Mouse (Mus musculus): ENCODE results near the gene Pop7. TPM values are rescaled to one million over a fixed set of nuclear protein-coding genes. Genes with fewer than 3 reads are reported as not detected.

Pop7 gene
- total RNA-seq, 2 experiments from 2014 or later: 8.9 to 10.8 TPM

DNA sequence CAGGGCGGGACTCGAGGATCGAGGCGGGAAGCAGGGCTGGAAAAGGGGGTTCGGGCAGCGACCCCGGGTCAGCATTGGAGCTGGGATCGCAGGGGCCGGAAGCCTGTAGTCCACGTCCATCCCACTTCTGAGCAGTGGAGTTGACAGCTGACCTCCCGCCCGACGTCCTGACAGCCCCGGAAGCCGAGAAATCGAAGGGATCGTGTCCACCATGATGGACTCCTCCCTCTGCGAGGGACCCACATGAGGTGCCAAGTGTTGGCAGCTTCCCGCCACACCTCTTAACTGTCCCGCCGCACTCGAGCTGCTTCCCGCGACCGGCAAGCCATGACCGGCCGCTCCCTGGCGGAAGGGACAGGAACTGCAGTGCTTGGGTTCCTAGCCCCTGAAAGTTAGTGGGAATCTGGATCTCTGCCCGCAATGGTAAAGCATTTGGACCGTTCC lies 371 bp upstream of the Pop7 start:
- peak; percentile 84 for DNase-seq (ENCODE audit: low spot score)

- DNase-seq (ENCODE audit: low spot score): no peak
Observed at GRCm38 (mm10) chr5:137500186-137500585, 2.1 kb downstream of the Pop7 start.

DNA sequence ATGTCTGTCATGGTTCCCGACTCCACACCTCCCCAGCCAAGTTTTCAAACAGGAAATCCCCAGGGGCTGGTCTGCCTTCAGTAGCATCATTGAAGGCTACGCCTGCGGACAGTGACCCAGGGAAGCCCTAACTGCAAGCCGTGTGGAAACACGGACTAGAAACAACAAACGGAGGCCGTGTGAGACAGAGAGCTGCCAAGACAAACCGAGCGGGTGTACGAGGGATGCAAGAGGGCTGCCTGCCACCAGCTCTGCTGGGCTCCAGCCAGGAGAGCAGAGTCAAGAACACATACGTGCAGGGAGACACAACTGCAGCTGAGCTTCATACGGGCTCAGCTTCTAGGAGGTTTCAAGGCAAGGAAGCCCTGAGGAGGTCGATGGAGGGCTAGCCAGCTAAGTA lies 8.5 kb downstream of the Pop7 start:
- DNase-seq (ENCODE audit: low spot score): no peak

DNA sequence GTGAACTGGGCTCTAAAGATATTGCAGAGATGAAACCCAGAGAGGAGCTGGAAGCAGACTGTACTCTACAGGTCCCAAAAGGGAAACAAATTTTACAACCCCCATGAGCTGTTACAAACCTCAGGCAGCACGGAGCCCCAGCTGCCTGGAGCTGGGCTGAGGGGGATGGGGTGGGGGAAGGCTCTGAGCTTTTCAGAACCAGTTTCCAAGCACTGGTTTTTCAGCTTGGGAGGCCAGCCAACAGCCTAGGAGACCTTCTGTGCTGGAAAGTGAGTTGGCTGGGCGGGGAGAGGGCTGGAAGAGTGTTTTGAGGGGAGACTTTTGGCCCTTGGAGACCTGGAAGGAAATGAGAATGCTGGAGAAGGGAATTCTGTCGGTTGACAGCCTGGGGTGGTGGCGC lies 10.8 kb downstream of the Pop7 start:
- peak; percentile 57 for DNase-seq (ENCODE audit: low spot score)

DNA sequence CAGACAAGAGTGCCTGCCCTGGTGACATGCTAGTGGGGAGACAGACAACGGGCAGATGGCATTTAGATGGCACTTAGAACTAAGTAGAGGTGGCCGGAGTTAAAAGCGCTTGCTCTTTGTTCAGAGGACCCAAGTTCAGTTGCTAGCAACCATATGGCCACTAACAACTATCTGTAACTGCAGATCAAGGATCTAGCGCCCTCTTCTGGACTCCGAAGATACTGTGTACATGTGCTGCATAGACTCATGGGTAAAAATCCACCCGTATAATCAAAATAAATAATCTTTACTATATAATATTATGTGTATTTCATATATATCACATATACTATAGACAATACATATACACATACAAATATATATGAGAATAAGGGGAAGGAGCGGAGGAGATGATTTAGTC lies 14.7 kb downstream of the Pop7 start:
- DNase-seq (ENCODE audit: low spot score): no peak

DNA sequence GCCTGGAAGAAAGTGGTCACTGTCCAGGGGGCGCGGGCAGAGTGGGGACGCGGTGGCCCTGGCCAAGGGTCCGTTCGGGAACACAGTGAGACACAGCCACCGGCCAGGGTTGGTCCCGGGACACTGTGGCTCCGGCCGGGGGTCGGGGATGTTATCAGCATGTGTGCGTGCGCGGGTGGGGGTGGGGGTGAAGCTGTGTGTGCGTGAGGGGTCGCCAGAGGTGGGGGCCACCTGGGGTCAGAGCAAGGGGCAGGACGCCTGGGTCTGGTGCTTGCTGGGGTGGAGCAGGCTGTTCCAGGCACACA lies 16.5 kb downstream of the Pop7 start:
- no peak for DNase-seq (ENCODE audit: low spot score)

- DNase-seq (ENCODE audit: low spot score): no peak
Observed at GRCm38 (mm10) chr5:137485071-137485850, 17.1 kb downstream of the Pop7 start.

DNA sequence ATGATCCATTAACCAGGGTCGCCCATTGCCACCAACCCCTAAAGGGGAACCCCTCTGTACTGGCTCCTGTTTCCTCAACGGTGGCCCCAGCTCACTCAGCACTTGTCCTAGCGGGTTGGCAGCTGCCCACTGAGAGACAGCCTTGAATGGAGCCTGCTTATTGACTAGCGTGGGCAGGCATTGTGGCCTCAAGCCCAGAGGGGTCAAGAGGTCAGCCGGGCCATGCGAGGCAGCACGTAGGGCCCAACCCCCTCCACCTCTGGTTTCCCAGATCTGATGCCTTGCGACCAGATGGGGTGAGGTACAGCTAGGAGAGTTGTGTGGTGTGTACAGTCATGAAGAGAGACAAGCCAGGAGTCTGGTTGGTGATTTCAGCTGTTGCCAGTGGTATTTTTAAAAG lies 20.4 kb downstream of the Pop7 start:
- no peak for DNase-seq (ENCODE audit: low spot score)

DNA sequence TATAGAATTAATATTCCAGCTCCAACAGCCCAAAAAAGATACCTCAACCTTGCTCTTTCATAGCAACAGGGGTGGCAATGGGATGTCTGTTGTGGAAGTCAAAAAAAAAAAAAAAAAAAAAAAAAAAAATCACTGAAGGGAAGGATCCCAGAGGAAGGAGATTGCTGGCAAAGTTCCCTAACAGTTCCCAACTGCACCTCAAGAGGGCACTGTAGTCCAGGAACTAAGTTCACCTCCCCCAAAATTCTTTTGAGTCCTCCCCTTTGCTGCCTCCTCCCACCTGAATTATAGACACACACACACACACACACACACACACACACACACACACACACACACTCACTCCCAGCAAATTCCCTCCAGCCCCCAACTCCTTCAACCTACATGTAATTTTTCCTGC lies 21.2 kb downstream of the Pop7 start:
- peak; percentile 84 for DNase-seq (ENCODE audit: low spot score)

- DNase-seq (ENCODE audit: low spot score): no peak
Observed at GRCm38 (mm10) chr5:137476964-137477363, 25.4 kb downstream of the Pop7 start, which contains the start of gene Zan. Gene Zan, minus strand, starts transcription at chr5:137477064.

- DNase-seq (ENCODE audit: low spot score): no peak
Observed at GRCm38 (mm10) chr5:137474351-137474750, 28.0 kb downstream of the Pop7 start.

- DNase-seq (ENCODE audit: low spot score): no peak
Observed at GRCm38 (mm10) chr5:137472252-137472904, 29.9 kb downstream of the Pop7 start.

DNA sequence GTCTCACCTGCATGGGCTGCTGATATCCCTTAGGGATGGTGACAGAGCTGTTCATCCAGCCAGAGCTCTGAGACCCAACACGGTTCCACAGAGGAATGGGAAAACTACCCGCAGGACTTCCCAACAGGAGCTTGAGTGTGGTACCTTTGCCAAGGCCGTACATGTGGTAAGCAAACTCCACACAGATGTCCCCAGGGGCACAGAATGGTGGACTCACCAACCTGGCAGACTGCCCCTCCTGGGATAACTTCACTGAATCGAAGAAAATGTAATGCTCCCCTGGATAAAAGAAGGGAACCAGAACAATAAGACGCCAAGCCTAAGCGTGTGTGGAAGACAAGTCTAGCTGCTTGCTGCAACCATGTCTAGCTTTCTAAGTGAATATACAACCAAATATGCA lies 35.4 kb downstream of the Pop7 start:
- no peak for DNase-seq (ENCODE audit: low spot score)

DNA sequence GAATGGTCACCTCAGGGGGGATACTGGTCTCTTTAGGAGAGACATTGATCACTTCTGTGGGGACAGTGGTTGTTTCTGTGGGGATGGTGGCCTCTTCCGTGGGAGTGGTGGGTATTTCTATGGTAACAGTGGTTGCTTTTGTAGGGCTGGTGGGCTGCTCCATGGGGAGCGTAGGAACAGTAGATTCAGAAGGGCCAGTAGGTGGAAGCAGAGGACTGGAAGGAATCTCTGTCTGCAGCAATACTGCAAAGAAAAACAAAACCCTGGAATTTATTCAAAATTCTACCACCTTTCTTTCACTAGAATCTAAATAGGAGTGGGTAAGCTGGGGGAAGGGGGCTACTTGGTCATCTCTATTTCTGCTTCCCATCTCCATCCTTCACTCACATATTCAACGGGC lies 37.3 kb downstream of the Pop7 start:
- no peak for DNase-seq (ENCODE audit: low spot score)

GRCm38 (mm10) chr5:137455866-137456591 lies 46.3 kb downstream of the Pop7 start:
- no peak for DNase-seq (ENCODE audit: low spot score)

DNA sequence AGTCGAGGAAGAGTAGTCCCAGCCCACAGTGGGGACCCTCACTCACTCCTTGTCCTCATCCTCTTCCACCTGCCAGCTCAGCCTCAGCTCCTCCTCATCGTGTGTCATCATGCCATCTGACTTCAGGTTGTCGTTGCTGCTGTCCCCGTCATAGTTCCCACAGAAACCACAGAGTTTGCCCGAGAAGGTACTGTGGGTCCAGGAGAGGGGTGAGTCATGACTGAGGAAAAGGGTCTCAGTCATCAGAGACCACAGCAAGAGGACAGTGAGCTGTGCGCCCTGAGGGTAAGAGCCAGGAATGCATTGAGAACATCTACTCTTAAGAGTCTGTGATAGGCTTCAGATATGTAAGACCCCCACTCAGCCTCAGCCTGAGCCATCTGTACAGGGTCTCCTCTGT lies 47.1 kb downstream of the Pop7 start:
- no peak for DNase-seq (ENCODE audit: low spot score)

Small RNA genes within 50 kb of the gene (microRNA-seq; reads per million reads assigned to microRNA genes)
- not detected for gene Mir6418

Other genes starting within 250 kb of the Pop7 start
- 10 to 100 TPM; 25.0 to 27.7 TPM for gene Ache, start 215.0 kb downstream of the Pop7 start, total RNA-seq (2021)
- gene Ufsp1, start 207.9 kb downstream of the Pop7 start, total RNA-seq (2021): 10 to 100 TPM; 19.1 to 20.8 TPM
- 10 to 100 TPM; 29.6 to 40.8 TPM for gene Srrt, start 194.8 kb downstream of the Pop7 start, total RNA-seq (2021)
- gene Trip6, start 188.1 kb downstream of the Pop7 start, total RNA-seq (2021): 1 to 10 TPM; 2.2 to 4.4 TPM
- gene Slc12a9, start 168.9 kb downstream of the Pop7 start, total RNA-seq (2021): 1 to 10 TPM; 2.0 to 2.2 TPM
- 10 to 100 TPM in 1 of 2 experiments, 1 to 10 TPM in 1; 8.2 to 14.4 TPM for gene Ephb4, start 152.4 kb downstream of the Pop7 start, total RNA-seq (2021)
- gene Zan, start 25.5 kb downstream of the Pop7 start, total RNA-seq (2021): under 1 TPM in 1 of 2 experiments, not detected in 1; 0.07 TPM
- gene Gigyf1, start 16.0 kb upstream of the Pop7 start, total RNA-seq (2021): 10 to 100 TPM; 19.9 to 23.5 TPM
- not detected for gene Epo, start 30.7 kb upstream of the Pop7 start, total RNA-seq (2021)
- 100 to 1,000 TPM; 111 to 134 TPM for gene Gnb2, start 31.0 kb upstream of the Pop7 start, total RNA-seq (2021)
- not detected for gene Actl6b, start 51.0 kb upstream of the Pop7 start, total RNA-seq (2021)
- gene Tfr2, start 67.3 kb upstream of the Pop7 start, total RNA-seq (2021): under 1 TPM in 1 of 2 experiments, not detected in 1; 0.36 TPM
- gene Mospd3, start 98.5 kb upstream of the Pop7 start, total RNA-seq (2021): 1 to 10 TPM; 8.8 to 8.9 TPM
- gene Pcolce, start 111.3 kb upstream of the Pop7 start, total RNA-seq (2021): 10 to 100 TPM; 31.2 to 44.1 TPM
- gene Fbxo24, start 126.5 kb upstream of the Pop7 start, total RNA-seq (2021): under 1 TPM in 1 of 2 experiments, not detected in 1; 0.21 TPM
- gene Lrch4, start 126.6 kb upstream of the Pop7 start, total RNA-seq (2021): 10 to 100 TPM; 15.0 to 18.0 TPM
- 1 to 10 TPM; 1.0 to 2.2 TPM for gene Gm20605, start 126.7 kb upstream of the Pop7 start, total RNA-seq (2021)
- 1 to 10 TPM; 2.6 to 3.0 TPM for gene Sap25, start 138.8 kb upstream of the Pop7 start, total RNA-seq (2021)
- under 1 TPM; 0.59 to 0.90 TPM for gene Irs3, start 143.2 kb upstream of the Pop7 start, total RNA-seq (2021)
- 1 to 10 TPM; 5.9 to 7.5 TPM for gene Agfg2, start 182.2 kb upstream of the Pop7 start, total RNA-seq (2021)
- under 1 TPM; 0.21 to 0.28 TPM for gene Nyap1, start 239.1 kb upstream of the Pop7 start, total RNA-seq (2021)
- gene Tsc22d4, start 243.2 kb upstream of the Pop7 start, total RNA-seq (2021): 10 to 100 TPM; 53.0 to 68.0 TPM

All from gastrocnemius, adult 18-20 months (tissue).